Mouse (Mus musculus) left cerebral cortex, adult 2 months (tissue): ENCODE data around the gene Hydin. TPM values are rescaled to one million over a fixed set of nuclear protein-coding genes. Genes with fewer than 3 reads are reported as not detected.

Experiments
- DNase-seq, 2 experiments: peaks; one replicate each; pipeline ENCODE4 v3.0.0; 2021 to 2022; ENCODE audit warnings: low spot score in 2 of 2, mixed read lengths in 1 of 2; ENCODE audit errors: extremely low spot score in 1 of 2
- H3K27ac ChIP-seq: fragments of 200-600 bp; 2 replicates; pipeline ENCODE4 v1.8.1; 2022
- H3K4me3 ChIP-seq: fragments of 200-600 bp; 2 replicates; pipeline ENCODE4 v1.8.1; 2022
- CTCF ChIP-seq: fragments of 200-600 bp; IDR thresholded peaks from 2 replicates; pipeline ENCODE4 v1.8.1; 2022; ENCODE audit warnings: antibody characterized with exemption, mild to moderate bottlenecking, moderate library complexity
- intact Hi-C: fragments of 180-260 bp; cut with DNase I; formaldehyde crosslinking; loops from one replicate; pipeline ENCODE4 v1.15.1; 2025
- long read RNA-seq, 2 experiments: library from polyadenylated mRNA; stranded (forward); transcript quantifications; one replicate each; pipeline ENCODE4 v2.0.0; 2021; ENCODE audit warnings: borderline mapping rate in 2 of 2
- total RNA-seq, 2 experiments: library from RNA; stranded (reverse); gene quantifications; 2 replicates each; pipeline ENCODE4 v1.2.3; 2021

The Hydin gene
- total RNA-seq: under 1 TPM; 0.50 to 0.63 TPM
- long read RNA-seq, experiment 1, partial matches to known transcripts: 0 of 1 reads
- long read RNA-seq, experiment 1, other reads (novel, unspliced or antisense): 1 of 1 reads
- long read RNA-seq, experiment 2, partial matches to known transcripts: 0 of 1 reads
- long read RNA-seq, experiment 2, other reads (novel, unspliced or antisense): 1 of 1 reads

DNA sequence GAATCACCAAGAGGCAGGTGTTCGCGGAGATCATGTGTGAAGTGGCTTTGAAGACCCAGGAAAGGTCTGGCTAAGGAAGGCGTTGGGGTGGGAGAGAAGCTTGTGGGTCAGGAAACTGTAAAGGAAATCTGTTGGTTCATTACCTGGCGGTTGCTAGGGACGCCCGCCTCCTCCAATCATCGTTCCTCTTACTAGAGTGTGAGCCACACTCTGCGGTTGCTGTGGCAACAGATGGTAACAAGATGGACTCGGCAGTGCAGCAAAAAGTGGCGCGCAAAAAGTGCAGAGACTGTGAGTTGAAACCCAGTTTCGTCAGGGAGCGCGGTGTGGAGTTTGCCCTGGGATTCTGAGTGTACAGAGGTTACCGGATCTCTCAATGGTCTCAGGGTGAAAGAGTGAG is at the start of gene Hydin:
Hydin (plus strand) TSS at position 237 of the 400 bp plus-strand sequence.
- TF ChIP-seq CTCF: no peak
- intact Hi-C loops: no loop called here

DNA sequence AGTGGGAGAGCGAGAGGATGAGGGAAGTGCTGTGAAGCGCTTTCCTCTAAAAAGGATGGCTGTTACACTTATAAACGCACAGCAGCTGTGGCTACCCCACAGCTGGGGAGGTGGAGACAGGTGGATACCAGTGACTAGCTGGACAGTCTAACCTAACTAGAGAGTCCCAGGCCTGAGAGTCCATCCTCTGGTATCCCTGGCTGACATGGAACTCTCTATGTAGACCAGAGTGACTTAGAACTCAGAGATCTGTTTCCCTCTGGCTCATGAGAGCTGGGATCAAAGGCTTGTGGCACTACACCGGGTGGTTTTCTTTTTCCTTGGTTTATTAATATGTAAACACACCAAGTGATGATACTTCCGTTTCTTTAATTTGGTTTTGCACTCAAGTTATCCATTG is 49.6 kb upstream of the Hydin start:
- intact Hi-C loops: loop anchor here (5.0 kb wide), 1 partner anchor 135 kb away; no protein-coding TSS in a partner anchor
- peak in 1 of 2 experiments; percentile 17 for DNase-seq
- H3K27ac ChIP-seq: peak overlapping the region; percentile 75
- no peak for TF ChIP-seq CTCF
- H3K4me3 ChIP-seq: peak overlapping the region; percentile 64

More for the DNA sequence above, at the start of gene Hydin:
- peak within 1 kb of the TSS; percentile 36 for H3K4me3 ChIP-seq
- no peak within 1 kb of the TSS for H3K27ac ChIP-seq
- peak; percentile 85 for DNase-seq

DNA sequence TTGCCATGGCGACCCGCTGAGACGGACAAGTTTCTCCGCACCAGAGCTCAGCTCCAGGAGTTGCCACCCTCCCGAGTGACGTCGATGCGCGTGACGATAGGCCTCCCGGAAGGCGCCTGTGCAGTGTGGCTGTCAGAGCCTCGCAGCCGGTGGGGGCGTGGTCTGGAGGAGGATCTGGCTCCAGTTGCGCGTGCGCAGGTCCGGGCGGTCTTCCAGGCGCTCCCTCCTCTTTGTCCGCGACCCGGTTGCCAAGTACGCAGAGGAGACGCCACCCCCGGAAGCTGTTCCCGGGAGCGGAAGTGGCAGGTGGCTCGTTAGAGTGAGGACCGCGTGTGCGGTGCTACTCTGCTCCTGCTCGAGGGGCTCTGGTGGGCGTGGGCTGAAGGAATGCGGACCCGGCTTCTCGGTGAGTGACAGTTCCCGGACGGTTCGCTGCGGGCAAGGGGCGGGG is 49.1 kb upstream of the Hydin start:
- DNase-seq: peak; percentile 100
- intact Hi-C loops: loop anchor here (5.0 kb wide), 1 partner anchor 135 kb away; no protein-coding TSS in a partner anchor
- Histone ChIP-seq H3K4me3 (peak overlapping the region; percentile 64), H3K27ac (peak overlapping the region; percentile 75)
- no peak for TF ChIP-seq CTCF

DNA sequence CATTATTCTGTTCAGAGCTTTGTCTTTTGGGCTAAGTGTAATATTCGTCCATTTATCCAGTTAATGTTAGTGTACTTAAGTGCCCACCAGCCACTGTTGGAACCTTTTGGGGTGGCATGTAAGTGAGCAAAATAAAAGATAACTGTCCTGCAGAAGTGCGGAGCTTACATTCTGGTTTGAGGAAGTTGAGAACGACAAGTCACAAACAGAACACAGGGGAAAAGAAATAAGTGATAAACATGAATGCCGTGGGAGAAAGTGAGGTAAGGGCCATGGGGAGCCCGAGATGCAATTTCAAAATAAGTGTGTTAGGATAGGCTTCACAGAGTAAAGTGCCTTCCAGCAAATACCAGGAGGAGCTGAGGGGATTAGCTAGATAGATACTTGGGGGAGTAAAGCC is 48.3 kb upstream of the Hydin start:
- H3K4me3 ChIP-seq: peak overlapping the region; percentile 64
- no peak for DNase-seq
- H3K27ac ChIP-seq: no peak overlapping the region
- intact Hi-C loops: loop anchor here (5.0 kb wide), 1 partner anchor 136 kb away; no protein-coding TSS in a partner anchor
- TF ChIP-seq CTCF: no peak

DNA sequence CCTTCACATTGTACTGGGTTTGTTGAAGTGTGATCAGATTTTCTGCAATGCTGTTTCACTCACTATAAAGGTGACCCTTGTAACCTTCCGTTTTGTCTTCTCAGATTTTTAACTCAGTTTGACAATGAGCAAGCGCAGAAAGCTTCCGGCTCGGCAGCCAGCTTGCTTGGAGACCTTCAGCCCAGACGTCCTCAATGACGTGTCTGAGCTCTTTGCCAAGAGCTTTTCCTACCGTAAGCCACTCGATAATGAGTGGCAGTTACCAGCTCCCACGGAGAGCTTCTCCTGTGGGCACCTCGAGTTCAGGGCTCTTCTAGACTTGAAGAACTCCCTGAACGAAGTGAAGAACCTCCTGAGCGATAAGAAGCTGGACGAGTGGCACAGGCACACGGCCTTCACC is 45.8 kb upstream of the Hydin start:
- intact Hi-C loops: no loop called here
- no peak for TF ChIP-seq CTCF

DNA sequence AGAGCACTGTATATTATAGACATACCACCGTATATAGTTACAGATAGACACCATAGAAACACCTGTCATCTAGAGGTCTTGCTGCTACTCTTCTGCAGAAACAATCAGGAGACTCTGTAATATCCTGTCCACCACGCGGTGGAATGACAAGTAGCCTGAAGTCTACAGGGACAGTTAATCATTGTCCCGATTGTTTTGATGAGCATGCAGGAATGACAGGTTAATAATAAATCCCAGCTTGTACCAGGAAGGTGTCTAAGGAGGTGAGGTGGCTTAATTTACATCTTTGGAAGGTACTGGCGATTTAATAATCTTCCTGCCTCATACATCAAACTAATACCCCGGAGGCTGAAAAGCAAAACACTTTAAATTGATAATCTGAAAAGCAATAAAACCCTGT is 36.0 kb upstream of the Hydin start:
- no peak for DNase-seq
- no peak overlapping the region for H3K27ac ChIP-seq
- intact Hi-C loops: no loop called here
- TF ChIP-seq CTCF: no peak
- no peak overlapping the region for H3K4me3 ChIP-seq

More for the DNA sequence above, 45.8 kb upstream of the Hydin start:
- Histone ChIP-seq H3K27ac (no peak overlapping the region), H3K4me3 (no peak overlapping the region)
- DNase-seq: no peak

DNA sequence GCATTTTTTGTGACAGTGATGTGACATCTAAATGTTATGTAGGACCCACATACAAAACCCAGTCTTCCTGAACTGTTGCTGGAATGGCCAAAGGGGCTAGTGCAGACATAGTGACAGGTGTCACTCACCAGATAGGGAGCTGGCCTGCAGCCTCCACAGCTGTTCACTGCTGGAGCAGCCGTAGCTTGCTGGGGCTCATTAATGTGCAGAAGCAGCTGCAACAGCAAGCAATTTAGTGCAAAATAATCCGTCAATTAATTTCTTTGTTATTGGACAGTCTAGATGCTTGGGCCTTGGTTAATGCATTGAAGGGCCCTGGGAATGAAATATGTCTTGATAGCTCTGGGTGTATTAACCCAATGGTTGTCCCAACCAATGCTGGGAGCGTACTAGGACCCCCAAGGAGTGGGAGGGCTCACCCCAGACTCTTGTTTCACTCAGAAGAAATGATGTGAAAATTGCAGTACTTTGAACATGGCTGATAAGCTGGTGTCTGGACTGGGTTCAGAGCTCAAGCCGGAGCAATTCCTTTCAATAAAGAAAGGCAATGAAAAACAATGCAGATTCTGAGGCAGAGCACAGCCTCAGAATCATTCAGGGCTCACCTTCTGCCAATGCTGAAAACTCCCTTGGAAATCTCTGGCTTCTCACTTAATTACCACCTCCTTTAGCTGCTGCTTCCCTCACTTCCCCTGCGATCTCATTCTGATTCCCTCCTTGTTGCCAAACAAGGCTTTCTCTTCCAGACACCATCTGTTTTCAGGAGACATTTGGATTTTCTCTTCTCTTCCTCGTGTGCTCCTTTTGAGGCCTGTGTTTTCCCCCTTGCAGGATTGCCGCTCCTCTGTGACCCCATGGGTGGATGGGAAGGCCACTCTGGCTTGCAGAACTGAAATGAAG is 24.2 kb upstream of the Hydin start:
- Histone ChIP-seq H3K4me3 (no peak overlapping the region), H3K27ac (no peak overlapping the region)
- DNase-seq: no peak
- intact Hi-C loops: no loop called here
- no peak for TF ChIP-seq CTCF

DNA sequence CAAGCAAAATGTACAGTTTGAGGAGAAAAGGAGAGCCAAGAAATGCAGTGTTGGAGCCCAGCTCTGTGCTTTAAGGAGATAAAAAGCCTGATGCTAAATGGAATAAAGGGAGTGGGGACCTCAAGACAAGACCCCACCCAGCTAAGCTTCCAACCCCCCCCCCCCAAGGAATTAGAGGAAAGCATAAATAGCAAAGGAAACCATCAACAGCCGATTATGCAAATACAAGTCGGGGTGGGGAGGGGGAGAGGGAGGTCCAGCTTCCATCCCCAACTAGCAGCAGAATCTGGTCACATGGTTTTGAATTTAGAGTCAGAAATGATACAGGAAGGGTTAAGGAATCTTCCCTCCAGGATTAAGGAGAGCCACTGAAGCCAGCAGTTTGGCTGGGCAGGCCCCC is 22.2 kb upstream of the Hydin start:
- no peak overlapping the region for H3K4me3 ChIP-seq
- intact Hi-C loops: no loop called here
- no peak for DNase-seq
- H3K27ac ChIP-seq: no peak overlapping the region
- no peak for TF ChIP-seq CTCF

DNA sequence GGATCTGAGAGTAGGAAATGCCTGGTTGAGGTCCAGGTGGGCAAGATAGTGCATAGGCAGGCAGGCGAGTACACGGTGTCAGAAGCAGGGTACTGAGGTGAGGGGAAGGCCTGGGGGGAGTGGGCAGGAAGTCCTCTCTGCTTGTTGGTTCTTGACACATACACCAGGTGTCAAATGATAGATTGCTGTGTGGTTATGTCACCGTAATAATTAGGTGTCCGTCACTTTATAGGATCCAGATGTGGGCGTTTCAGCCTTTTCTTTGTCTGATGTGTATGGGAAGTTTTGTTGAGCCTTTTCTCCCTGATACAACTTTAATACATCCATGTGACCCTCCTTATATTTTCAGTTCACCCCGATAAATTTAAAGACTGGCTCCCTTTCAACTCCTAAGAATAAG is 19.5 kb upstream of the Hydin start:
- TF ChIP-seq CTCF: no peak
- DNase-seq: no peak
- Histone ChIP-seq H3K27ac (no peak overlapping the region), H3K4me3 (no peak overlapping the region)
- intact Hi-C loops: no loop called here

DNA sequence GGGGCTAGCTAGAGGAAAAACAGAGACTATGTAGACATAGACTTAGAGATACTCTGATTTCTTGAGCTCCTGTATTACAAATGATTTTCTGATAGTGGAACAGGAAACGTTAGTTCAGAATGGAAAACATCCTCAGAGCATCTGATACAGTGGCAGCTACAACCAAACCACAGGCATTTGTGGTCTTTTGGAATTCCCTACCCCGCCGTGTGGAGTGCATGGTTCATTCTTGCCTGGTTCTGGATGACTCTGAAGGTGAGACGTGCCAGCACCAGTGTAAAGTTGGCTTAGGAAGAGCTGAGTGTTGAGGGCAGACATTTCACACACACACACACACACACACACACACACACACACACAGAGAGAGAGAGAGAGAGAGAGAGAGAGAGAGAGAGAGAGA is 12.8 kb upstream of the Hydin start:
- no peak for DNase-seq
- no peak for TF ChIP-seq CTCF
- no peak overlapping the region for H3K27ac ChIP-seq
- intact Hi-C loops: no loop called here
- no peak overlapping the region for H3K4me3 ChIP-seq

DNA sequence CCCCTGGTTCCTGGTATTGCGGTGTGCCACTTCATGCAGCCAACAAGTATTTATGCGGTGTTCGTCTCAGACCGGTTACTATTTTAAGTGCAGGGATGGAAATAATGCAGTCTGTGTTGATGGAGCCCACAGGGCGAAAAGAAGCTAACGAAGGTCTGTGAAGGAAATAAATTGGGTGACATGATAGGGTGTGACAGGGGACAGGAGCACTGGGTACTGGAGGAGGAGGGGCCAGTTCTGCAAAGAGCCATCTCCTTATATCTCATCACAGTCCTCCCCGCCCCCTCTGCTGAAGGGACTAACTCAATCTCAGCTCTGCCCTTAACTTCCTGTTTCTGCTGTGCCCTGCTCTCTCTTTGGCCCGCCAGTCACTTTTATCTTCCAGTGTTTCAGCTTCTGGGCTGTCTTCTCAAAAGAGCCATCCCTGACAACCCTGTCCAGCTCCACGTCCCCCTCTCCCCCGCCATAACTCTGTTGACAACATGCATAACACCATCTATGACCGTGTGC is 926 bp upstream of the Hydin start:
- TF ChIP-seq CTCF: no peak
- H3K27ac ChIP-seq: no peak overlapping the region
- no peak overlapping the region for H3K4me3 ChIP-seq
- DNase-seq: no peak
- intact Hi-C loops: no loop called here

DNA sequence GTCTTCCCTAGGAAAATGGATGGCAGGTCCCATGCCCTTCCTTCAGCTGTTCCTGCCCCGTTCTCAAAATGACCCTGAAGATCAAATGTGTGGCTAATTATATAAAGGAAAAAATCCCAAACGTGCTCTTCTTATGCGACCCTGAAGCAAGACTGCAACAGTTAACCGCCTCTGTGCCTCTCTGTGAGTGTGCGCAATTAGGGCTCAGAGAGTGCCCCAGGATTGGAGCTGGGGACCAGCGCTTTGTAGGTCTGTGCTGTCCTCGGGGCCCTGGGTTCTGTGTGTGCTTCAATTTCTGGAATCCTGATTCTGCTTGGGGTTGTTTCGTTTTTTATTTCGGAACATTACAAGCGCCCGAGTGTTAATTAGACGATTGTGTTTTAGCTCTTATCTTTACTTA is 491 bp downstream of the Hydin start:
- H3K4me3 ChIP-seq: no peak overlapping the region
- intact Hi-C loops: no loop called here
- TF ChIP-seq CTCF: no peak

More for the DNA sequence above, 491 bp downstream of the Hydin start:
- no peak overlapping the region for H3K27ac ChIP-seq
- no peak for DNase-seq
